Mouse (Mus musculus) cortical plate, adult 2 months (tissue): Measurements from ENCODE around the gene Cngb1. TPM values are rescaled to one million over a fixed set of nuclear protein-coding genes. Genes with fewer than 3 reads are reported as not detected.

Source experiments
- H3K27ac ChIP-seq: fragments of 200-500 bp; 2 replicates; pipeline ENCODE4 v1.5.1; 2012; ENCODE audit warnings: low read length, control low read depth, inconsistent platforms; ENCODE audit not compliant: insufficient read depth
- H3K4me1 ChIP-seq: fragments of 200-500 bp; 2 replicates; pipeline ENCODE4 v1.6.1; 2011; ENCODE audit warnings: low read length; ENCODE audit not compliant: control insufficient read depth, insufficient read depth
- H3K4me3 ChIP-seq: fragments of 200-500 bp; 2 replicates; pipeline ENCODE4 v1.5.1; 2011; ENCODE audit warnings: mild to moderate bottlenecking, low read length, control low read depth; ENCODE audit not compliant: insufficient read depth
- CTCF ChIP-seq: fragments of 200-500 bp; IDR thresholded peaks from 2 replicates; pipeline ENCODE4 v1.5.1; 2011; ENCODE audit warnings: mild to moderate bottlenecking, control low read depth, low read length; ENCODE audit not compliant: insufficient read depth; ENCODE audit errors: extremely low read depth
- POLR2A ChIP-seq: fragments of 200-500 bp; IDR thresholded peaks from 2 replicates; pipeline ENCODE4 v1.6.1; 2011; ENCODE audit warnings: mild to moderate bottlenecking, low read length, control low read depth; ENCODE audit not compliant: insufficient read depth; ENCODE audit errors: extremely low read depth
- polyA plus RNA-seq: library from polyadenylated mRNA; depleted of rRNA; stranded (reverse); fragments of >200 nt; gene quantifications from 2 replicates; pipeline ENCODE4 v1.2.3, GENCODE M21; 2012

Cngb1 gene
- polyA plus RNA-seq, 1 experiment = 0.06 TPM

DNA sequence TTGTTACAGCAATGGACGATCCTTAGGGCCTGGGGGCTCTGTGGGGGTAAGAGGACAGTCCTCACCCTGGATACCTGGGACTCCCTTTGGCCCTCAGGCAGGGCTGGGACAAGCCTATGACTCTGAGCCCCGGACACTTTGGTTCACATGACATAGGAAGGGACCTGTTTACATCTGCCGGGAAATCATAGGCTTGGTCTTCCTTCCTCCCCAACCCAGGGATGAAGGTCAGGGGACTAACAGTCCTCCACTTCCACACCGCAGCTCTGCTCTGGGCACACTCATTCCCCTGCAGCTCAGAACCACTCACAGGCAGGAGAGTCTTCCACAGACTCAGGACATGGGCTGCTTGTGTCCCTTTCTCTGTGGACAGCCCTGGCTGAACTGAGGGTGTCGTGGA lies 20.4 kb upstream of the Cngb1 start:
- H3K4me1 ChIP-seq = 0 out of 2 replicates have a peak, but pooled peaks cover 1% of the 10 kb centered on the region
- no peak overlapping the region for H3K4me3 ChIP-seq
- no peak overlapping the region for H3K27ac ChIP-seq
- TF ChIP-seq CTCF (no peak), POLR2A (no peak)

DNA sequence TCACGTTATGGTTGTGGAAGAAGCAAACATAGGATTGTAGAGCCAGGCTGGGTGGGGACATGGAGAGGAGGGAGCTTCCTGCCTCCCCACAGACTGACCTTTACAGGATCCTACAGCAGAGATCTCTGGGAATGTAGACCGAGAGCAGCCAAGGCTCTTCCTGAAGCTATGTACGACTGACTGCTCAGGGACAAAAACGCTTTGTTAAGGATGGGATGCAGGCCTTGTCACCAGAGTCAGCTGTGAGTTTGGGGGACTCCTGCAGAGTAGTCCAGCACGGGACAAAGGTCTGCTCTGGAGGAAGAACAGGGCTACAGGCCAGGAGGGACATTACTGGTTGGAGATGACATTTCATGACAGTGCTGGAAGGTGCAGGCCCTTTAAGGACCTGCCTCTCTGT lies 18.3 kb upstream of the Cngb1 start:
- no peaks in the 10 kb centered on the region for H3K4me1 ChIP-seq
- H3K27ac ChIP-seq = no peak overlapping the region
- TF ChIP-seq POLR2A (no peak), CTCF (no peak)
- no peak overlapping the region for H3K4me3 ChIP-seq

DNA sequence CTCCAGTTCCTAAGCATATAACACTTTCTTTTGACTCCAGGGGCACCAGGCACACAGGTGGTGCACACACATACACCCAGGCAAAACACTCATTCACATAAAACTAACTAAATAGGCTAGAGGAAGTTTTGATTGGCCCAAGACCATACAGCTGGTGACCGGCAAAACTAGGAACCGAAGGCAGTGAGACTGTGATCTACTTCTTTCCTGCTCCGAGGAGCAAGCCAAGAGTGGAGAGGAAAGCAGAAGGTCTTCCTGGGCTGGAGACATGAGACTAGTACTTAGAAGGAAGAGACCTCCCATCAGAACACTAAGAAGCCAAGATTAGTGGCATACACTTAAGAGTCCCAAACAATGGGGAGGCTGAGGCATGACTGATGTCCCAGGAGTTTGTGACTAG lies 16.8 kb upstream of the Cngb1 start:
- Histone ChIP-seq H3K4me3 (no peak overlapping the region), H3K27ac (no peak overlapping the region), H3K4me1 (no peaks in the 10 kb centered on the region)
- TF ChIP-seq POLR2A (no peak), CTCF (no peak)

DNA sequence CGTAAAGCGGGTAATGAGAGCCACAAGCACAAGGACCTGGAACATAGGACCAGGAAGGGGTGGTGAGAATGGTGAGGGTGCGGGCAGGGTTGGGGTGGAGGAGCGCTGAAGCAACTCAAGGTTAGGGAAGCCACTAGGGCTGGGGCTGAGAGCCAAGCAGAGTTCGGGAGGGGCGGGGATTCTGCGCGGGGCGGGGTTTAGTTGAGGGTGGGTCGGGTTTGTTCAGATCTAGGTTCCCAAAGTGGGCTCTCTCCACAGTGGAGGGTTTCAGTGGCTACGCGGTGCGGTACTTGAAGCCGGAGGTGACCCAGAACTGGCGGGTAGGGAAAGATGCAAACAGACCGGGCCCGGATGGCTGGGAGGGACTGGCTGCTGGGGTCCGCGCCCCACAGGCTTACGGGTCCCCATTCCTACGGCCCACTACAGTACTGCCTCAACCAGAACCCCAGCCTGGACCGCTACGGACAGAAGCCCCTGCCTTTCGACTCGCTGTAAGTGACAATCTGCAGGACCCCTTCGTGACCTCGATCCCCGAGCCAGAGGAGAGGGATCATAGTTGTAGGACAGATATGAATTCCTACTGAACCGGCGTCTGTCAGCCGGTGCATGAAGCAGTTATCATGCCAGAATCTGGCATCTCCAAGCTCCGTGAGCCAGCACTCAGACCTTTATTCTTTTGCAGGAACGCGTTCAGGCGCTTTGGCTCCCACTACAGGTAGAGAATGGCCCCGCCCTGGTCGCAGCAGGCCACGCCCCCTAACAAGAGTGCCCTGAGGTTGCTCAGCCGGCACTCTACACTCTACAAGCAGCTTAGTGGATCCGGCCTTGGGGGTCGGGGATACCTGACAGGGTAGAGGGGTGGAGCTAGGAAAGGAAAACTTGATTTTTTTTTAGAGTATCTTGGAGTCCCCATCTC lies 14.1 kb upstream of the Cngb1 start:
- no peak overlapping the region for H3K27ac ChIP-seq
- TF ChIP-seq CTCF (no peak), POLR2A (no peak)
- peak overlapping the region; percentile 10; the same call in 1 of the 2 replicates for H3K4me3 ChIP-seq
- no peaks in the 10 kb centered on the region for H3K4me1 ChIP-seq

DNA sequence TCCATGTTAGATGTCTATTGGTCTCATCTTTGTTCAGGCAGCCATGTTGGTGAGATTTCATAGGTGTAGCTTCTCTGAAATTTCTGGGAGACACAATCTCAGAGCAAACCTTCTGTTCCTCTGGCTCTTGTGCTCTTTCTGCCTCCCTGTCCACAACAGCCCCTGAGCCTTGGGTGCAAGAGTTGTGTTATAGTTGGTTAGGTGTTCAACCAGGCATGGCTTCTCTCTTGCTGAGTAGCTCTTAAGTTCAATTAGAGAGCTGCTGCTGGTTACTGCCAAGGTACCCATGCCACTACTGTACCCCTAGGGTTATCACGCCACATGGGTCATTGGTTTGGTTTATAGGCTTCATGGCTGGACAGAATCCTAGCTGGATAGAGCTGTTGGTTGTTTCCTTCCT lies 9.0 kb upstream of the Cngb1 start:
- Histone ChIP-seq H3K4me3 (no peak overlapping the region), H3K4me1 (no peaks in the 10 kb centered on the region; the same call in 1 of the 2 replicates), H3K27ac (no peak overlapping the region)
- TF ChIP-seq POLR2A (no peak), CTCF (no peak)

DNA sequence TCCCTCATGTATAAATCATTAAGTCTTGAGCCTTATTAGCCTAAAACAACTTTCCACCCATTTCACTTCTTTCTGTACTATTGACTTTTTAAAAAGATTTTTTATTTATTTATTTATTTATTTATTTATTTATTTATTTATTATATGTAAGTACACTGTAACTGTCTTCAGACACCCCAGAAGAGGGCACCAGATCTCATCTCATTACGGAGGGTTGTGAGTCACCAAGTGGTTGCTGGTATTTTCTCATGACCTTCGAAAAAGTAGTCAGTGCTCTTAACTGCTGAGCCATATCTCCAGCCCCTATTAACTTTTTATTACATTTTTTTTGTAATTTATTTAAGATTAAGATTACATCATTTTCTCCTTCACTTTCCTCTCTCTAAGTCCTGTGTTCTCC lies 8.3 kb upstream of the Cngb1 start:
- TF ChIP-seq POLR2A (no peak), CTCF (no peak)
- H3K27ac ChIP-seq = no peak overlapping the region
- H3K4me3 ChIP-seq = no peak overlapping the region
- H3K4me1 ChIP-seq = no peaks in the 10 kb centered on the region; the same call in 1 of the 2 replicates

DNA sequence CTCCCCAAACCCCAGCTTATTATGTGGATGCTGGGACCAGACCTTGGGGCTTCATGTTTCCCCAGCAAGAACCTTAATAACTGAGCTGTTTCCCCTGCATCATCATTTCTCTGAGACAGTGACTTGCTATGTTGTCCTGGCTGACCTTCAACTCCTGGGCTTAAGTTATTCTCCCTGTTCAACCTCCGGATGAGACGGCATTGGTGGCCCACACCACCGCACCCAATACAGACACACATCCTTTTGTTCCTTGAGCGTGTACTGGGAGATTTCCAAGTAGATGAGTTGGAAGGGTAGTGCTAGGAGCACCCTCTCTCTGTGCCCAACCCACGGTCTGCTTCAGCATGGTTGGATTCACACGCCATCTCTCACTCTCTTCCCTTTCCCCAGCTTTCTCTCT lies 7.5 kb upstream of the Cngb1 start:
- TF ChIP-seq POLR2A (no peak), CTCF (no peak)
- Histone ChIP-seq H3K4me3 (no peak overlapping the region), H3K27ac (no peak overlapping the region), H3K4me1 (no peaks in the 10 kb centered on the region; the same call in 1 of the 2 replicates)

DNA sequence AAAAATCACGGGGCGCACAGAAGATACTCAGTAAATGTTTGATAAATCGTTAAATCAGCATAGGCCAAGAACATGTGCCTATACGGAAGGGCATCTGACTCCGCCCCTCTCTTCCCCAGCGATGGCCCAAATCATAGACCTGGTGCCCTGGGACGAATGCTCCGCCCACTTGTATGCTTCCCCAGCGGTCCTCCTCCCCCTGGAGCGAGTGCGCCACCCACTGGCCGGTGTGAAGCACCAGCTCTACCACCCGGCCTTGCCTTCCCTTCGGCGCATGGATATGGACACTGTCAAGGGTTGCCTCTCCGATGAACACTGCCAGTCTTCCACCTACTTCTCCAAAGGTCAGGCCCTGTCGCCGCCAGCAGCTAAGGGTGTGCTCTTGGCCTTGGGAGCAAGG lies 6.5 kb upstream of the Cngb1 start:
- no peak for TF ChIP-seq POLR2A
- TF ChIP-seq CTCF = no peak
- Histone ChIP-seq H3K4me1 (no peaks in the 10 kb centered on the region; the same call in 1 of the 2 replicates), H3K27ac (no peak overlapping the region), H3K4me3 (no peak overlapping the region)

DNA sequence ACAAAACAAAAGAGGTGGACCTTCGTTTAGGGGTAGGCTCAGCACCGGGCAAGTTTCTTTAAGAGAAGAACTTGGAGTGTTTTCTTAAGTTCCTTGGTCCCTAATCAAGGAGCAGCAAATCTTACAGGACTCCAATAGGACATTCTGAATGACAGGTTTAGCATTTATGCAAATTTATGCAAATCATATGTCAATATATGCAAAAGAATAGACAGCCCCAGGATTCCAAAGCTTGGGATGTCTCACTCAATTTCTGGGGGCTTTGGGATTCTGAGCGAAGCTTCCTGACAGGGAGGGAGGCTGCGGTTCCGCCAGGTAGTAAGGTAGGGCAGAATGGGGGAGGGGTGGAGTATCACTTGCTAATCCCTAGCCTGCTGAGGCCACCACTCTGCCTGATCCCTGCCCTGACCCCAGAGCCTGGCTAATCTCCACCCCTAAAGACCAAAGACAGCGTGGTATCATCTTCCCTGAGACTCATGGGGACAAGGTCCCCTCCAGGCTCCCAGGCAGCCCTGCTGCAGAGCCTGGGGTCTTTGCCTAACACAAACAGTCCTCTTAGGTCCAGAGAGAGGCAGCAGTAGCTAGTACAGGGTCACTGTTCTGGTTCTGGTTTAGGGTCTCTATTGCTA lies 4.1 kb upstream of the Cngb1 start, which contains the start of gene Tepp:
Gene Tepp (plus strand): TSS at position 225 of the 629 bp plus-strand sequence.
- no peak within 1 kb of the TSS for H3K4me3 ChIP-seq
- H3K27ac ChIP-seq = no peak within 1 kb of the TSS
- TF ChIP-seq POLR2A = no peak
- TF ChIP-seq CTCF = no peak
- no peaks in the 10 kb centered on the region; the same call in 1 of the 2 replicates for H3K4me1 ChIP-seq
